Mouse (Mus musculus) telencephalon, adult 2 months (tissue): ENCODE measurements around the gene Usp6nl.

Experiments
- DNase-seq: peaks from one replicate; pipeline ENCODE4 v3.0.0-alpha.2; 2011; ENCODE audit warnings: low read depth, low spot score

The Usp6nl gene

GRCm38 (mm10) chr2:6467318-6467717 lies 144.9 kb downstream of the Usp6nl start:
- DNase-seq, result no peak

GRCm38 (mm10) chr2:6469164-6469563 lies 146.7 kb downstream of the Usp6nl start:
- peak; percentile 41 for DNase-seq

DNA sequence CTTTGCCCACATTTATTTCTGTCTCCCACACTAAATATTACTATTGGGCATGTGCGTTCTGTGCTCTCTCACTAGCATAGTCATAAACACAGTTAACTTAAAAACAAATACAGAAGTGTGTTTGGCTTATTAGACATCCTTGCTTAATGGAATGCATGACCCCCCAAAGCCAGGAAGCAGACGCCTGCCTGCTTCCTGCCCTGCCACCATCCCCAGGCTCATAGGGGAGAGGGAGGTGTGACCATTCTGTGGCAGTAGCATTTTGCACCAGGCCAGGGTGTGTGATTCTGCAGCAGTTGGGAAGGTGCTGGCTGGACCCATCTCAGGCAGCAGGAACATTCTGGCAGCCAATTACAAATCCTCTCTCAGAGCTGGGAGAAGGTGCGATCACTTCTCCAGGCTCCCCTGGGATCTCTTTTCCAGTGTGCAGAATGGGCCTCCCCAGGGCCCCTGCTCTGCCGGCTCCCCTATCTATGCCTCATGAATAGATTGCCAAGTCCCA lies 148.7 kb downstream of the Usp6nl start:
- DNase-seq, result no peak

- no peak for DNase-seq
Measured at GRCm38 (mm10) chr2:6473829-6474228, 151.4 kb downstream of the Usp6nl start.

DNA sequence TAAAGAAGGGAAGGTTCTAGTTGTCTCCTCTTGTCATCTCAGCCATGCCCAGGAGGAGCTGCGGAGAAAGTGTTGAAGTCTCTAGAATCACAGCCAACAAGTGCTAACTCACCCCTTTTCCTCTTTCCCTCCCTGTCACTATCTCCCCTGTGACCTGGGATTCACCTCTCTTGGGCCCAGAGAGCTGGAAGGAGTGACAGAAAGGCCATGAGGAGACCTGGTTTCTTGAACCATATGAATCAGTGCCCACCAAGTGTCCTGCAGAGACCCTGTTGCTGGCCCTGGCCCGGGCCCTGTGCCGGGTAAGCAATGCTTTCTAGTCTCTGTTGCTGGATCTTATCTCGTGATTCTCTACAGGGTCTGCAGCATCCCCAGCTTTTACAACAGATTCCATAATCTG lies 155.4 kb downstream of the Usp6nl start:
- no peak for DNase-seq

- peak; percentile 34 for DNase-seq
Measured at GRCm38 (mm10) chr2:6478361-6478965, 156.0 kb downstream of the Usp6nl start.

GRCm38 (mm10) chr2:6478966-6479391 lies 156.5 kb downstream of the Usp6nl start:
- DNase-seq, result no peak

GRCm38 (mm10) chr2:6479620-6480019 lies 157.2 kb downstream of the Usp6nl start:
- DNase-seq, result no peak

DNA sequence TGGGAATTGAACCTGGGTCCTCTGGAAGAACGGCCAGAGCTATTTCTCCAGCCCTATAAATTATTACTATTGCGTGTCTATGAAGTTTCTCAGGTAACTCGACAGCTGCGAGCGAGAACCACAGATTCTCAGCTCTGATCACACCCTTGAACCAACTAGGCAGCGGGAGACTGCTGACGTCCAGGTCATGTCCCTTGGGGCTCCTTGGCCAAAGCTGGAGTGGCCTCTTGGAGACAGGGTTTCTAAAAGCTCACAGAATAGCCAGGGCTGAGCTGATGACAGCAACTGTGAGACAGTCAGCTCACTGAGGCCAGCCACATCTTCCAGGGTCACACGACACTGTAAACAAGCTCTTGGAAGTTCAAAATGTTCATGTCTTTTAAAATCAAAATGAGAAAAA lies 159.5 kb downstream of the Usp6nl start:
- DNase-seq, result no peak

DNA sequence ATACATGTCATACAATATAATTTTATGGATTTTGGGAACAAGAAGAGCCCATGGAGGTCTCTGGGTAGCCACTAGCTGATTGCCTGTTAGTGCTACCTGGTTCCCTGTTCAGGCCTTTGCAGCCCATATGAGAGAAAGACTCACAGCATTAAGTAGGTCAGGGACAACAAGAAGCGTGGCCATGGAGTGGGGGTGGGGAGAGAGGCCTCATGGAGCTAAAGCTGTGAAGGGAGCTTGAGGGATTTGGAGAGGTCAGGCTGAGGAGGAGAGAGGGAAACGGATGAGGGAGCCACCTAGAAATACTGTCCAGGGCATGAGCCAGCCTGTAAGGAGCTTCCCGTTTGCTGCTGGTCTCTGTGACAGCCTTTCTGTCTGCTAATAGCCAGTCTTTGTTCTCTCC lies 159.9 kb downstream of the Usp6nl start:
- DNase-seq, result no peak

- no peak for DNase-seq
Measured at GRCm38 (mm10) chr2:6483081-6483992, 160.9 kb downstream of the Usp6nl start.

DNA sequence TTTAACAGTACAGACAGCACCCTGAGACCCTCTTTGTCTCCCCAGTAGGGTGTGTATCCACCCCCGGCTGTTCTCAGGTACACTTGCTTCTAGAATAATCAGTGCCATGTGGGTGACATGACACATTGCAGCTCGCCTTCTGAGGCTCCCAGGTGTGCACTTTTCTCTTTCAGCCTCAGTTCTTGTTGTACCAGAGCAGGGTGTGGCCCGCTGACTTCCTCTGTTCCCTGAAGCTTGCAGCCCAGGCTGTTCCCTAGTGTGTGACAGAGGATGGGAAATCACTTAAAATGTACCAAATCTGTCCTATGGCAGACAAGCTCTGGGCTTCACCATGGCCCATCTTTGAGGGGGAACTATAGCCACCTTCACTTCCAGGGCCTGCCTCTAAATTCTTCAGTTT lies 161.7 kb downstream of the Usp6nl start:
- no peak for DNase-seq

GRCm38 (mm10) chr2:6487566-6488488 lies 165.4 kb downstream of the Usp6nl start:
- no peak for DNase-seq

- peak; percentile 69 for DNase-seq
Measured at GRCm38 (mm10) chr2:6488489-6489056, 166.1 kb downstream of the Usp6nl start.

DNA sequence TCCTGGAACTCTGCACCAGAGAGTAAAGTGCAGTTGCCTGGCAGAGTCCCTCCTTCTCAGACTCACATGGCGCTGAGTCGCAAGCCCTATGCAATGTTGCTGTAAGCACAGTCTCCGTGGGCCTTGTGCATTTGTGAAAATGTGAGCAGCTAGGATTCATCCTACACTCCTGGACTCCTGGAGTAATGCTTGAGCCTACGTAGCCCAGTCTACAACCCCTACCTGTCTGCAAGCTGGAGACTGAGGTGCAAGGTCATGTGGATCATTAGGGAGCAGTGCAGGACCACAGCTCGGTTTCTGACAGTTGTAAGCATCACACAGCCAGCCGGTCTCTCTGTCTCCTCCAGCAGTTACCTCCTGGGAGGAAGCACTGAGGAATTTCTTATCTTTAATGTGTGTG lies 167.6 kb downstream of the Usp6nl start:
- no peak for DNase-seq

GRCm38 (mm10) chr2:6490870-6491269 lies 168.4 kb downstream of the Usp6nl start:
- no peak for DNase-seq

GRCm38 (mm10) chr2:6493886-6494285 lies 171.4 kb downstream of the Usp6nl start:
- no peak for DNase-seq
